Mouse (Mus musculus): ENCODE results near the gene Mgp.

DNA sequence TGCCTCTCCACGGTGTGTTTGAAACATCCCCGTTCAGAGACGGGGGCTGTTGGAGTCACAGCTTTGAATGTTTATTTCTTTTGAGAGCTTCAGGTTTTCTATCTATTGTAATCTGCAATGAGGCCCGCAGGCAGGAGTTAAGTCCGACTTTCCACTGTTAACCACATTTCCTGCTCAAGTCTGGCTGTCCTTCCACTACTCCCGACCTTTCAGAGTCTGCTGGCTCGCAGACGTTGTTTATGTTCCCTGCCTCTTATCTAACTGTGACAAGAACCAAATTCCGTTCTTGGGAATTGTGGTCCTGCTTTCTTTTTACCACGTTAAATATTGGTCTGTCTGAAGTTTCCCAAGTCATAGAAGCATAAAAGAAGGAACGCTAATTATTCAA lies 17.8 kb downstream of the Mgp start:
- TF ChIP-seq CTCF (IDR thresholded peaks at IDR 0.05; ENCODE audit: low read depth, low read length) (no peak), POLR2A (IDR thresholded peaks at IDR 0.05; ENCODE audit: borderline replicate concordance, low read depth, low read length) (no peak)

All from bone marrow macrophage, adult 2 months (primary cell).